Mouse (Mus musculus) large intestine, adult 2 months (tissue): ENCODE measurements around the gene Olfm3. TPM values are rescaled to one million over a fixed set of nuclear protein-coding genes. Genes with fewer than 3 reads are reported as not detected.

Source experiments
- DNase-seq: peaks from one replicate; pipeline ENCODE4 v3.0.0-alpha.2; 2012; ENCODE audit warnings: low read depth, low spot score
- WGBS: fragments of 180-500 bp; shearing (Covaris S2); methylation state at CpG from one replicate; pipeline ENCODE4 v1.1.7; 2018; 5-methylcytosine and 5-hydroxymethylcytosine counted together
- polyA plus RNA-seq: library from polyadenylated mRNA; depleted of rRNA; stranded (reverse); fragments of >200 nt; gene quantifications from 2 replicates; pipeline ENCODE4 v1.2.3, GENCODE M21; 2012

The Olfm3 gene
- polyA plus RNA-seq, 1 experiment: not detected

GRCm38 (mm10) chr3:115049060-115049459, 145.2 kb downstream of the Olfm3 start:
- 81% methylated on average over 5 of the region's 5 CpGs for WGBS
- DNase-seq: no peak

- DNase-seq: no peak
- WGBS: 74% methylated on average over 1 of the region's 1 CpGs
Observed at GRCm38 (mm10) chr3:115064901-115065300, 161.0 kb downstream of the Olfm3 start.

- WGBS: 27% methylated on average over 12 of the region's 12 CpGs
- no peak for DNase-seq
Observed at GRCm38 (mm10) chr3:115080428-115081181, 176.7 kb downstream of the Olfm3 start.

GRCm38 (mm10) chr3:115081371-115081770, 177.5 kb downstream of the Olfm3 start:
- 68% methylated on average over 2 of the region's 2 CpGs for WGBS
- DNase-seq: no peak

GRCm38 (mm10) chr3:115082947-115083346, 179.1 kb downstream of the Olfm3 start:
- DNase-seq: no peak

GRCm38 (mm10) chr3:115088281-115088680, 184.4 kb downstream of the Olfm3 start:
- 86% methylated on average over 3 of the region's 3 CpGs for WGBS
- no peak for DNase-seq

- DNase-seq: no peak
Observed at GRCm38 (mm10) chr3:115090670-115091069, 186.8 kb downstream of the Olfm3 start.

GRCm38 (mm10) chr3:115095496-115095895, 191.6 kb downstream of the Olfm3 start:
- WGBS: 55% methylated on average over 3 of the region's 3 CpGs
- DNase-seq: no peak

More at GRCm38 (mm10) chr3:115090670-115091069, 186.8 kb downstream of the Olfm3 start:
- WGBS: 43% methylated on average over 2 of the region's 2 CpGs

- DNase-seq: no peak
- 78% methylated on average over 1 of the region's 1 CpGs for WGBS
Observed at GRCm38 (mm10) chr3:115099590-115099989, 195.7 kb downstream of the Olfm3 start.

GRCm38 (mm10) chr3:115104155-115104801, 200.4 kb downstream of the Olfm3 start:
- 75% methylated on average over 2 of the region's 2 CpGs for WGBS
- no peak for DNase-seq

- DNase-seq: no peak
- WGBS: 46% methylated on average over 8 of the region's 8 CpGs
Observed at GRCm38 (mm10) chr3:115104802-115105493, 201.1 kb downstream of the Olfm3 start.

- WGBS: 67% methylated on average over 2 of the region's 2 CpGs
Observed at GRCm38 (mm10) chr3:115145722-115146121, 241.8 kb downstream of the Olfm3 start.

GRCm38 (mm10) chr3:115146244-115146643, 242.4 kb downstream of the Olfm3 start:
- 91% methylated on average over 2 of the region's 2 CpGs for WGBS

More at GRCm38 (mm10) chr3:115145722-115146121, 241.8 kb downstream of the Olfm3 start:
- DNase-seq: no peak

GRCm38 (mm10) chr3:115158903-115159473, 255.1 kb downstream of the Olfm3 start:
- 73% methylated on average over 3 of the region's 3 CpGs for WGBS

More at GRCm38 (mm10) chr3:115146244-115146643, 242.4 kb downstream of the Olfm3 start:
- DNase-seq: no peak

GRCm38 (mm10) chr3:115174625-115175024, 270.7 kb downstream of the Olfm3 start:
- 31% methylated on average over 7 of the region's 7 CpGs for WGBS

More at GRCm38 (mm10) chr3:115158903-115159473, 255.1 kb downstream of the Olfm3 start:
- no peak for DNase-seq

More at GRCm38 (mm10) chr3:115174625-115175024, 270.7 kb downstream of the Olfm3 start:
- DNase-seq: no peak
